Mouse (Mus musculus) megakaryocyte progenitor cell, adult 5-6 weeks (primary cell): ENCODE data around the gene Rspo1. TPM values are rescaled to one million over a fixed set of nuclear protein-coding genes. Genes with fewer than 3 reads are reported as not detected.
"Not testable (repeated sequence)": the region's sequence is repeated elsewhere in the genome, so short reads cannot be mapped to it uniquely, and the experiment has no call there.

Experiments
- ATAC-seq: replicated peaks from 2 replicates; pipeline ENCODE4 v1.8.0; 2016; ENCODE audit warnings: mild to moderate bottlenecking, moderate TSS enrichment, inconsistent platforms; ENCODE audit not compliant: poor library complexity
- total RNA-seq, 2 experiments: library from RNA; stranded (forward) in 1 of 2; stranded (reverse) in 1 of 2; fragments of 157-497, 149-512 nt in 1 of 2; fragments of 200-1000 nt in 1 of 2; gene quantifications; 2 replicates each; pipeline versions ENCODE4 v1.2.3 to v1.2.4; 2015 to 2017

The Rspo1 gene
- total RNA-seq (2015) (0.89 and 2.6 TPM in 2 replicates), total RNA-seq (2017) (0.41 and 0.71 TPM in 2 replicates)

- no peak for ATAC-seq
These were observed at the start of gene Rspo1 for GRCm38 (mm10) chr4:124985671-124986602. TSS of gene Rspo1 (plus strand) at chr4:124986430.

DNA sequence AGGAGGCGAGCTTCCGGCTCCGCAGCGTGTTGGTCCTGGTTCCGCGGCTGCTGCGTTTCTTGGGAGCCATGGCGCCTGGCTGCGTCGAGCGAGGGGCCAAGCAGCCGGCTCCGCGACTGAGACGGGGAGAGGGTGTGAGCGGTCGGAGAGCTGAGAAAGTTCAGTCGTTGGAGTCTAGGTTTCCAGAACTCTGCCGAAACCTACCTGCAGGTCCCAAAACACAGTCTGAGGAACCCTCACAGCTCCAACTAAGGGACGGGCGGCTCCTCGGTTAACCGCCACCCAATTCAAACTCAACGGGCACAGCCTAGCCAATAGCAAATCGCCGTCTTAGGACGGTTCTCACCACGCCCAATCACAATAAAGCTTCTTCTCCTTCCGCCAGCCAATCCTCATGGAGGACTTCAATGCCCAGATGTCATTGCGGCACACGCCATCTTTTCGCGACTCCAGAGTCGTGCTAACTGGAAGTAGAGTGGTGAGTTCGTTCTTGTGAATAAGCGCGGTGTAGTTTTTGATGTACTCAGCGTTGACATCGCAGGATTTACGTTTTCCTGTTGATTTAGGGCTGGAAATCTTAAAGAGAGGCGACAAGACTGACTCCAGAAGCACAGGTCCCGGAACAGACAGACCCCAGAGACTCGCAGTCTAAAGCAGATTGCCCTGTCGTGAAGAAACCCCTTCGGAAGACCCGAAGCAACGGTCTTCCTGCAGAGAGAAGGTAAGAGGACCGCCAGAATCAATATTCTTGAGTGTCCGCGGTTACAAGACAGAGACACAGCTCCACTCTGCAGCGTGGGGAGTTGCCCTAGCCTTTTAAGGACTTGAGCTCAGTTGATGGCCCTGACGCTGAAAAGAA is 49.4 kb upstream of the Rspo1 start, which contains the start of gene 9930104L06Rik:
Gene 9930104L06Rik, plus strand, starts transcription at position 436 of the 859 bp plus-strand sequence.
- peak; percentile 98 for ATAC-seq

GRCm38 (mm10) chr4:124939211-124939610 is 47.0 kb upstream of the Rspo1 start, which contains the start of gene Cdca8:
TSS of gene Cdca8 (minus strand) at chr4:124939311.
- not testable (repeated sequence) for ATAC-seq

DNA sequence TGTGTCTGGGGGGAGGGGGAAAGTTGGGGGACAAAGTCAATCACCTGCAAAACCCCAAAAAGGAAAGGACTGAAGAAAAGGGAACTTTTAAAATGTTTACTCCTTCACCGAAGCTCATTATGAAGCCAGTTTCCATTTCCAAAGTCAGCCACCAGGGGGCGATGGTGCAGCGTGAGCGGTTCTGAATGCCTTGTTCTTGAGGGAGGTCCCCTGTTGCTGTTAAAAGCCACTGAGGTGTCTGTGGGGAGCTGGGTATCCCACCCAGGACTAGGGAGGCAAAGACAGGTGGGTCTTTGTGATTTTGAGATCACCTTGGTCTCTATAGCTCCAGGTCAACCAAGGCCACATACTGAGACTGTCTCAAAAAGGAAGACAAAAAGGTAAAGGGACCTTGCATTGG is 43.2 kb upstream of the Rspo1 start:
- ATAC-seq: peak; percentile 95

DNA sequence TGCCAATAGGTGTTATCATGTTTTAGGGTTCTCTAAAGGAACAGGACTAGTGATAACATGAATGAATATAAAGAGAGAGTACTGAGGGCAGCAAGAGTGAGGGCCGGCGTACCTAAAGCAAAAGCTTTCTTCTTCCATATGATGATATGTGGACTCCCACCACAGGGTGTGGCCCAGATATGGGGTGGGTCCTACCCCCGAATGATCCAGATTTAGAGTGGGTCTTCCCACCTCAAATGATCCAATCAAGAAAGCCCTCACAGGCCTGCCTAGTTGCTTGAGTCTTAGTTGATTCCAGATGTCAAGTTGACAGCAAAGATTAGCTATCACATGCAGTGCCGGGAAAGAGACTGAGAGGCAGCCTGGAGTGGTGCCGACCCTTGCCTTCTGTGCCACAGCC is 42.4 kb upstream of the Rspo1 start:
- no peak for ATAC-seq

GRCm38 (mm10) chr4:124944961-124945360 is 41.3 kb upstream of the Rspo1 start:
- ATAC-seq: no peak

DNA sequence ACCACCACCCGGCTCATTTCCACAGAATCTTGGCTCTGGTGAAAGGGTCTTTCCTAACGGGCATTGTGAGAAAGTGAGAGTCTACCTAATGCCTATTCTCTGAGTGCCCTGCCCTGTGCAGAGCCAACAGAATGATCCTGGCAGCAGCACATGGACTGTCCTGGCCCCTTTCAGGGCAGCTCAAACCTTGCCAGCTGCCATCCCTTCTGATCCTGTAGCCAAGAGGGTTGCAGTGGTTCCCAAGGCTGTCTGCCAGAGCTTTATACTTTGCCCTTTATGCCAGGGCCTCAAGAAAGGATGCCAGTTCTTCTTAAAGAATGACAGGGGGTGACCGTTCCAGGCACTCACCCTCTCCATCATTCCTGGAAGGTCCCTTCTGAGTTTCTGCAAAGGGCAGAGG is 36.7 kb upstream of the Rspo1 start:
- ATAC-seq: no peak

DNA sequence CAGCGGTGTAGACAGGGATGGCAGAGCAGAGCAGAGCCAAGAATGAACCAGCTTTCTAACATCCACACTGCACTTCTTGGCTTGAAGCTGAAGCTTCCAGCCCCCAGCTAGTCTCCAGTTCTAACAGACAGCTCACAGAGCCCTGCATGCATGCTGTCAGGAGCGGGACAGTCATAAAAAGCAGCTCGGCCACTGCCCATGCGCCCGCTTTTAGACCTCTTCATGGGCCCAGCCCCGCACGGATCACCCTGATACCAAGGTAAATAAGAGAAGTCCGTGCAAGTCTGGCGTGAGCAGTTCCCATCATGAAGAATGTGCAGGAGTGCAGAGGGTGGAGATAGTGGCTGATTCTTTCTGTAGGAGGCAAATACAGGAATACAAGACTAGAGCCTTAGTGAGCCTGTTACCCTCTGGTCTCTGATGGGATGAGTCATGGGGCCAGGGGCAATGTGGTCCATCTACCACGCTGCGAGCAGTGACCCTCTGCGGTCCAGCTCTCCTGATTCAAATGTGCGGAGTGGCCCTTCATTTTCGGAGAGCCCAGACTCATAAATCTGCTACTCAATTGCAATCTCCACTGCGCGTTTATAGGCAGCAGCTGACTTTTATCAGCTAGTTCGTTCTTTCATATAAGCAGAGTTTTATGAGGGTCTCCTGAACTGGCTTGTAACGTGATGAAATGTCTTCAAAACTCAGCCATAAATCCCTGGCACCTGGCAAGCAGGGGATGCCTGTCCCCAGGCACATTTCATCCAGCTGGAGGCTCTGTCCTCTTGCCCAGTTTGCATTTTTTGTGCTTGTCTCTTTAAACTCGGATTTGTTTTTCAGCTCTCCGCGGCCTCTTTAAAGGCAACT is 35.8 kb upstream of the Rspo1 start:
- ATAC-seq: no peak

DNA sequence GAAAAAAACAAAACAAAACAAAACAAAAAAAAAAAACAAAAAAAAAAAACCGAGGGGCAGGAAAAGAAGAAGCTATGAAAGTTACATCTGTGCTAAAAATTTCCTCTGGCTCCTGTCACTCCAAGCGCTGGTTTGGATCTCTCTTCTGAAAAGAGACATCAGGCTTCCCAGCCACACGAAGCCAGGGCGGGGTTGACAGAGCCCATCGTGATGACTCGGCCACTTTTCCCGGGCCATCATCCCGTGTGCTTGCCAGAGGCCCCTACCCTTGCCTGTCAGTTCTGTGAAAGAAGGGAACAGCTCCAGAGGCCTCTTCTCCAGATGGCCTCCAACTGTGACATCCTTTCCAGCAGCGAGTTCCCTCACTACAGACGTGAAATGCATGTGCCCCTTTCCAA is 35.2 kb upstream of the Rspo1 start:
- ATAC-seq: no peak

- no peak for ATAC-seq
These were observed 32.7 kb upstream of the Rspo1 start for GRCm38 (mm10) chr4:124953546-124953945.

DNA sequence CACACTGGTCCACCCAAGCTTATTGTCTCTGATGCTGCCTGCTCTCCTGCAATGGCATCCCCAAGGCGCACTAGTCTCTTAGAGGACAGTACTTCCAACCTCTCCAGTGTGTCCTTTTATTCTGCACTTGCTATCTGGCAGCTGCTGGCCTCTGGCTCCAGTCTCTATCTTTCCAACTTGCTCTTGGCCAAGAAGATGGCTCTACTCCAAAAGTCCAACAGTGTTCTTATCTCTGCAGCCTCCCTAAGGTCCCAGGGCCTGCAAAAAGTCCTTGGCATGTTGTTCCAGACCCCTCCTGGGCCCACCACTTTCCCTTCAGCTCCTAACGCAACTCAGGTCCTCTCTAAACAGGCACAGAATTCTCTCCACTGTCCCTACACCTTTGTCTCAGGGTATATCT is 28.9 kb upstream of the Rspo1 start:
- no peak for ATAC-seq

- ATAC-seq: no peak
These were observed 27.2 kb upstream of the Rspo1 start for GRCm38 (mm10) chr4:124959062-124959461.

DNA sequence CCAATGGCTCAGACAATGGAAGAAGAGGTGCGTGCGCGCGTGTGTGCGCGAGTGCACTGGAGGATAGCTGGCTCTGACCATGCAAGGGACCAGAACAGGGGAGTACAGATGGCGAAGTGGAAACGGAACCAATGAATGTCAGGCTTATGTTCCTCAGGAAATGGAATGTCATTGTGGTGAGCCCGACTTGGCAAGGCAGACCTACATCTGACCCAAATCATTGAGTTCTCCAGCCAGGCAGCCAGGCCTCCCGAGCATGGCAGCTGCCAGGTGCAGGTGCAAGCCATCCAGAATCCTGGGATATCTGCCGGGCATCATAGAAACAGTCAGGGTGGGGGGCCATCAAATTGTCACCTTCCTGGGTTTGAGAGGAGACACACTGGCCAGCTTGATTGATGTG is 25.3 kb upstream of the Rspo1 start:
- ATAC-seq: peak; percentile 79

DNA sequence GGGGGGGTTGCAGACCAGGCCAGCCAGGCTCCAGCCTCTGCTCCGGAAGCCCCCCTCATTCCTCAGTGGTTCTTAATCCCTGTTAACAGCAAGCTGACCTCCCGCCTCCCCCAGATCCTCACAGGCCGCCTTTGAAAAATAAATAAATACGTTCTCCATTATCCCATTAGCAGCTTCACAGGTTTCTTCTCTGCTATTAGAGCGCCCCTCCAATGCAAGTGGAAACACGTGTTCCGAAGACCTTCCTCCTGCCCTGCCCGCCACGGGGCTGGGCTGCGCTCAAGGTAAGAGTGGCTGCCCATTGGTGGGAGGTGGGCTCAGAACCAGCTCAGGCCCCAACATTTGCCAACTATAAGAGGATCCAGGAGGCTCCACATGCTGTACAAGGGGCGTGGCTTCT is 23.7 kb upstream of the Rspo1 start:
- no peak for ATAC-seq

- ATAC-seq: no peak
These were observed 21.2 kb upstream of the Rspo1 start for GRCm38 (mm10) chr4:124964912-124965599.

DNA sequence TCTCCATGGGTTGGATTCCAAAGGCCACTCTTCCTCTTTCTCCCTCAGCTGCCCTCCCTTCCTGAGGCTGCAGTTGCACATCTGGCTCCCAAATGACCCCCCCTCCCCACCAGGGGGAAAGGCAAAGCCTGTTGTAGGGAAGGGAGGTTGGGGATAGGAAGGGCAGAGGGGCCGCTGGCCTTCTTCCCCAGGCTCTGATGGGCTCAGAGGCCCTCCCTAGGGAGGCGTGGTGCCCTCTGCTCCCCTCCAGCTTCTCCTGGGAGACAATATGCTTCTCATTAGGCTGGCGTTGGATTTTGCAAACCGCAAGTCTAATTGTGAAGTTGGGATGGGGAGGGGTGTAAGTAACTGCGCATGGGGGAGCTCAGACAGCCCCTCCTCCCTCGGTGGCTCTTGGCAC is 17.5 kb upstream of the Rspo1 start:
- peak; percentile 23; the same call in 1 of the 2 replicates for ATAC-seq

- peak; percentile 68 for ATAC-seq
These were observed 16.9 kb upstream of the Rspo1 start for GRCm38 (mm10) chr4:124969219-124969848.

GRCm38 (mm10) chr4:124970194-124970593 is 16.0 kb upstream of the Rspo1 start:
- no peak for ATAC-seq

- ATAC-seq: no peak
These were observed 15.6 kb upstream of the Rspo1 start for GRCm38 (mm10) chr4:124970677-124971076.
